Mouse (Mus musculus) stomach, embryonic 16.5 days (tissue): Measurements from ENCODE around the gene Tpm1. TPM values are rescaled to one million over a fixed set of nuclear protein-coding genes. Genes with fewer than 3 reads are reported as not detected.

Experiments used
- ATAC-seq: fragments of 200-750 bp; cut with Nextera tagmentation; 2 replicates; pipeline ENCODE4 v1.8.0; 2017; ENCODE audit warnings: moderate number of reproducible peaks, moderate TSS enrichment; ENCODE audit not compliant: insufficient read depth, low FRiP score
- H3K27ac ChIP-seq: fragments of 300-500 bp; sonication (generic); 2 replicates; pipeline ENCODE4 v1.5.1; 2014; ENCODE audit warnings: low read length
- H3K27me3 ChIP-seq: fragments of 300-500 bp; sonication (generic); 2 replicates; pipeline ENCODE4 v1.6.1; 2014; ENCODE audit warnings: low read length, control low read depth, mixed read lengths; ENCODE audit not compliant: control insufficient read depth, insufficient read depth
- H3K36me3 ChIP-seq: fragments of 300-500 bp; sonication (generic); 2 replicates; pipeline ENCODE4 v1.6.1; 2014; ENCODE audit warnings: low read length; ENCODE audit not compliant: control insufficient read depth, insufficient read depth
- H3K4me1 ChIP-seq: fragments of 300-500 bp; sonication (generic); 2 replicates; pipeline ENCODE4 v1.6.1; 2014; ENCODE audit warnings: low read length, control low read depth, mixed read lengths; ENCODE audit not compliant: control insufficient read depth, insufficient read depth
- H3K4me2 ChIP-seq: fragments of 300-500 bp; sonication (generic); 2 replicates; pipeline ENCODE4 v1.6.1; 2014; ENCODE audit warnings: low read depth, low read length, mixed read lengths
- H3K4me3 ChIP-seq: fragments of 300-500 bp; sonication (generic); replicated peaks from 2 replicates; pipeline ENCODE4 v1.5.1; 2014; ENCODE audit warnings: mild to moderate bottlenecking, low read length
- H3K9ac ChIP-seq: fragments of 300-500 bp; sonication (generic); 2 replicates; pipeline ENCODE4 v1.6.1; 2014; ENCODE audit warnings: low read length
- H3K9me3 ChIP-seq: fragments of 300-500 bp; sonication (generic); replicated peaks from 2 replicates; pipeline ENCODE4 v1.6.1; 2016; ENCODE audit warnings: low read length, control low read depth; ENCODE audit not compliant: control insufficient read depth
- WGBS: fragments of 180-500 bp; shearing (Covaris S2); extraction: QIAGEN DNeasy Blood & Tissue Kit; methylation state at CpG from one replicate; pipeline ENCODE4 v1.1.7; 2014; 5-methylcytosine and 5-hydroxymethylcytosine counted together
- polyA plus RNA-seq: library from polyadenylated mRNA; unstranded; fragments of >200 nt; fragmentation: Nextera tagmentation; extraction: Ambion mirVana; gene quantifications from 2 replicates; pipeline ENCODE4 v1.2.1, GENCODE M21; 2015

Tpm1 gene
- polyA plus RNA-seq, 1 experiment from 2014 or later = 1,473 TPM

- WGBS = under 1% methylated on average over 34 of the region's 41 CpGs
- peak overlapping the region; percentile 85 for H3K9ac ChIP-seq
Observed at GRCm38 (mm10) chr9:66974721-66975225, 74.4 kb downstream of the Tpm1 start.

More at GRCm38 (mm10) chr9:66974721-66975225, 74.4 kb downstream of the Tpm1 start:
- peaks cover 11% of the 10 kb centered on the region; the same call in 1 of the 2 replicates for H3K36me3 ChIP-seq
- no peaks in the 10 kb centered on the region for H3K9me3 ChIP-seq
- peak overlapping the region; percentile 72 for H3K4me2 ChIP-seq
- no peaks in the 10 kb centered on the region for H3K27me3 ChIP-seq
- peak overlapping the region; percentile 90 for H3K4me3 ChIP-seq
- peak overlapping the region; percentile 86 for H3K27ac ChIP-seq
- ATAC-seq = peak; percentile 78
- peaks cover 5% of the 10 kb centered on the region; the same call in 1 of the 2 replicates for H3K4me1 ChIP-seq

Other genes with a start within 250 kb of the Tpm1 start
- gene Aph1c, start 214.7 kb downstream of the Tpm1 start, polyA plus RNA-seq = 4.0 and 5.2 TPM in 2 replicates
- 27.4 and 28.6 TPM in 2 replicates for gene Rab8b, start 129.7 kb downstream of the Tpm1 start, polyA plus RNA-seq
- 713 and 839 TPM in 2 replicates for gene Rps27l, start 103.3 kb downstream of the Tpm1 start, polyA plus RNA-seq
- 6.2 and 7.8 TPM in 2 replicates for gene Lactb, start 73.9 kb downstream of the Tpm1 start, polyA plus RNA-seq